Mouse (Mus musculus) embryo, embryonic 10 days (tissue): Measurements from ENCODE around the gene Zfp157.
"Not testable (repeated sequence)": the region's sequence is repeated elsewhere in the genome, so short reads cannot be mapped to it uniquely, and the experiment has no call there.

Source experiments
- DNase-seq: peaks from one replicate; pipeline ENCODE4 v3.0.0-alpha.2; 2015; ENCODE audit warnings: low spot score

Gene Zfp157

GRCm38 (mm10) chr5:138441286-138442194 lies at the start of gene Zfp157:
Gene Zfp157 (plus strand): TSS chr5:138441468.
- peak; percentile 98 for DNase-seq

GRCm38 (mm10) chr5:138397795-138398337 lies 43.4 kb upstream of the Zfp157 start:
- peak; percentile 15 for DNase-seq

- not testable (repeated sequence) for DNase-seq
Measured at GRCm38 (mm10) chr5:138400431-138400830, 40.8 kb upstream of the Zfp157 start.

GRCm38 (mm10) chr5:138458371-138458770 lies 17.1 kb downstream of the Zfp157 start:
- no peak for DNase-seq

- DNase-seq: no peak
Measured at GRCm38 (mm10) chr5:138459107-138459506, 17.8 kb downstream of the Zfp157 start.

- peak; percentile 79 for DNase-seq
Measured at GRCm38 (mm10) chr5:138473601-138474000, 32.3 kb downstream of the Zfp157 start.

GRCm38 (mm10) chr5:138504548-138504947 lies 63.3 kb downstream of the Zfp157 start:
- DNase-seq: not testable (repeated sequence)
